Mouse (Mus musculus) stomach, adult 2 months (tissue): ENCODE results near the gene Fancc. TPM values are rescaled to one million over a fixed set of nuclear protein-coding genes. Genes with fewer than 3 reads are reported as not detected.

Experiments used
- polyA plus RNA-seq: library from polyadenylated mRNA; depleted of rRNA; stranded (reverse); fragments of >200 nt; gene quantifications from 2 replicates; pipeline ENCODE4 v1.2.3, GENCODE M21; 2012; rRNA removed

The Fancc gene
- 2.9 and 3.1 TPM in 2 replicates for polyA plus RNA-seq

GRCm38 (mm10) chr13:63496646-63497582 lies at the start of gene Fancc:
Fancc (minus strand) TSS chr13:63497278.

Other genes starting within 250 kb of the Fancc start
- 10.8 and 11.9 TPM in 2 replicates for gene Ptch1, start 76.3 kb upstream of the Fancc start, polyA plus RNA-seq